Mouse (Mus musculus): ENCODE measurements around the gene Hist1h1c. TPM values are rescaled to one million over a fixed set of nuclear protein-coding genes. Genes with fewer than 3 reads are reported as not detected.

Hist1h1c gene
- total RNA-seq, 2 experiments from 2014 or later, result 299 to 383 TPM

DNA sequence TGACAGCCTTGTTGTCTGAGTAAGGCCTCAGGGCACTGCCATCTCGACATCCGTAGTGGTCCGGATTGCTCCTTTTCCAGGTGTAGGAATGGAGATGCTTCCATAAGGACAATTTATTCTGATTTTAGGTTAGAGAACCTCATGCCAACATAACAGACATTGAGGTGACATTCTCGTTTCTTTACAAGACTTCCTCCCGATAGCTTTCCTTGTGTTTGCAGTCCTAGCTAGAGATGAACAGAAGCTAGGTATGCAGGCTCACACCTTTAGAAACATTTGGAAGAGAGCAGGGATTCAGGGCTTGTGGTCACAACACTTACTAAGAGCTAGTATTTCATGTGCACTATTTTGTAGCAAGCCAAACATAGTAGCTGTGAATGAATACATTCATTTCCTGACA lies 4.6 kb downstream of the Hist1h1c start:
- DNase-seq, result no peak
- intact Hi-C loops (cut with DNase I), result loop anchor here (5.0 to 10.0 kb wide), 3 partner anchors 161 to 1918 kb away; partner anchors contain the start of genes Hist1h2af, Hist1h3g, Hist1h4d and Hist1h4h

- intact Hi-C loops (cut with DNase I), result loop anchor here (5.0 to 10.0 kb wide), 3 partner anchors 162 to 1919 kb away; partner anchors contain the start of genes Hist1h2af, Hist1h3g, Hist1h4d and Hist1h4h
- DNase-seq, result no peak
Measured at GRCm38 (mm10) chr13:23743963-23744362, 5.4 kb downstream of the Hist1h1c start.

- no peak for DNase-seq
- intact Hi-C loops (cut with DNase I), result loop anchor here (5.0 to 10.0 kb wide), 4 partner anchors 162 to 1920 kb away; partner anchors contain the start of genes Hist1h2af, Hist1h2ag, Hist1h2bj and Hist1h3g
Measured at GRCm38 (mm10) chr13:23744421-23745380, 6.1 kb downstream of the Hist1h1c start.

GRCm38 (mm10) chr13:23745381-23746161 lies 7.0 kb downstream of the Hist1h1c start, which contains the start of gene Hist1h3c:
TSS of gene Hist1h3c (minus strand) at chr13:23745602.
- peak; percentile 90 to 92 for DNase-seq
- intact Hi-C loops (cut with DNase I), result loop anchor here (5.0 to 10.0 kb wide), 3 partner anchors 211 to 1921 kb away; partner anchors contain the start of genes Hist1h2af, Hist1h2ag, Hist1h2bj and Hist1h3g

GRCm38 (mm10) chr13:23746201-23747080 lies 7.8 kb downstream of the Hist1h1c start, which contains the start of gene Hist1h2bb:
TSS of gene Hist1h2bb (plus strand) at chr13:23746734.
- intact Hi-C loops (cut with DNase I), result loop anchor here (5.0 to 10.0 kb wide), 3 partner anchors 212 to 1922 kb away; partner anchors contain the start of genes Hist1h2af, Hist1h2ag, Hist1h2bj and Hist1h3g
- DNase-seq, result peak; percentile 82

- intact Hi-C loops (cut with DNase I), result loop anchor here (5.0 to 10.0 kb wide), 3 partner anchors 212 to 1922 kb away; partner anchors contain the start of genes Hist1h2af, Hist1h2ag, Hist1h2bj and Hist1h3g
- no peak for DNase-seq
Measured at GRCm38 (mm10) chr13:23747081-23747891, 8.7 kb downstream of the Hist1h1c start.

GRCm38 (mm10) chr13:23747892-23748288 lies 9.3 kb downstream of the Hist1h1c start:
- intact Hi-C loops (cut with DNase I), result loop anchor here (5.0 to 10.0 kb wide), 3 partner anchors 213 to 1923 kb away; partner anchors contain the start of genes Hist1h2af, Hist1h2ag, Hist1h2bj and Hist1h3g
- no peak for DNase-seq

- intact Hi-C loops (cut with DNase I), result loop anchor here (5.0 to 10.0 kb wide), 4 partner anchors 215 to 1995 kb away; partner anchors contain the start of genes Hist1h2af, Hist1h2ag, Hist1h2ak and Hist1h2bj
- DNase-seq, result no peak
Measured at GRCm38 (mm10) chr13:23749563-23750121, 11.0 kb downstream of the Hist1h1c start.

DNA sequence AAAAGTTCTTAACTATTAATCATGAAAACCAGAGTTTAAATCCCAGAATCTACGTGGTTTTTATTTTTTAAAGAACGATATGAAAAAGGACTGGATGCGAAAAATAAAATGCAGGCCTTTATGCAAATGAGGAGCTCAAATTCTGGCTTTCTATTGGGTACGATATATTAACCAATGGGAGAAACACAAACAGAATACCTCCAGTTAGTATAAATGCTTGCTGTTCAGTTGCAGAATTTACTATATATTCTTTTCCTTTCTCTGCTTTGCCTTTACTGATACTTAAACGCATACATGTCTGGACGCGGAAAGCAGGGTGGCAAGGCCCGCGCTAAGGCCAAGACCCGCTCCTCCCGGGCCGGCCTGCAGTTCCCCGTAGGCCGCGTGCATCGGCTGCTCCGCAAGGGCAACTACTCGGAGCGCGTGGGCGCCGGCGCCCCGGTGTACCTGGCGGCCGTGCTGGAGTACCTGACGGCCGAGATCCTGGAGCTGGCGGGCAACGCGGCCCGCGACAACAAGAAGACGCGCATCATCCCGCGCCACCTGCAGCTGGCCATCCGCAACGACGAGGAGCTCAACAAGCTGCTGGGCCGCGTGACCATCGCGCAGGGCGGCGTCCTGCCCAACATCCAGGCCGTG lies 12.3 kb downstream of the Hist1h1c start, which contains the start of gene Hist1h2ab:
Gene Hist1h2ab (plus strand): TSS at position 288 of the 639 bp plus-strand sequence.
- peak; percentile 59 to 69 for DNase-seq
- intact Hi-C loops (cut with DNase I), result loop anchor here (10.0 kb wide), 1 partner anchor 1996 kb away; the partner anchor contains the start of genes Hist1h2ak, Hist1h2bn and Hist1h4k

GRCm38 (mm10) chr13:23751478-23751956 lies 12.9 kb downstream of the Hist1h1c start:
- intact Hi-C loops (cut with DNase I), result loop anchor here (10.0 kb wide), 1 partner anchor 1997 kb away; the partner anchor contains the start of genes Hist1h2ak, Hist1h2bn and Hist1h4k
- no peak for DNase-seq

GRCm38 (mm10) chr13:23752067-23752741 lies 13.6 kb downstream of the Hist1h1c start, which contains the start of gene Hist1h3b:
TSS of gene Hist1h3b (plus strand) at chr13:23752267.
- DNase-seq, result peak; percentile 91 to 92
- intact Hi-C loops (cut with DNase I), result loop anchor here (10.0 kb wide), 1 partner anchor 1997 kb away; the partner anchor contains the start of genes Hist1h2ak, Hist1h2bn and Hist1h4k

DNA sequence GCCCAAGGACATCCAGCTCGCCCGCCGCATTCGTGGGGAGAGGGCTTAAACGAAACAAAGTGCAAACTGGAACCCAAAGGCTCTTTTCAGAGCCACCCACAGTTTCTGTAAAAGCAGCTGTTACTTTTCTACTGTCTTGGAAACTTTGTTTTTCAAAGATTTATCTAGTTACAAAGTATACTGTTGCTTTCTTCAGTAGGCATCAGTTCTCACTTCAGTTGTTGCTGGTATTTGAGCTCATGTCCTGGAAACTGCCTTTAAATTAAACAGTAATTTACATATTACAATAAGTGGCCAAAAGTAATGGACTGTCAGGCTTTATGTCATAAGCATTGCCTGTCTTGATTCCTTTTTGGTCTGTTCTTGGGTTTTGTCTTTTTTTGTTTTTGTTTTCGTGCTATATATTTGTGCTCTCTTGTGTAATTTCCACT lies 14.1 kb downstream of the Hist1h1c start:
- intact Hi-C loops (cut with DNase I), result loop anchor here (10.0 kb wide), 1 partner anchor 1998 kb away; the partner anchor contains the start of genes Hist1h2ak, Hist1h2bn and Hist1h4k
- DNase-seq, result no peak

DNA sequence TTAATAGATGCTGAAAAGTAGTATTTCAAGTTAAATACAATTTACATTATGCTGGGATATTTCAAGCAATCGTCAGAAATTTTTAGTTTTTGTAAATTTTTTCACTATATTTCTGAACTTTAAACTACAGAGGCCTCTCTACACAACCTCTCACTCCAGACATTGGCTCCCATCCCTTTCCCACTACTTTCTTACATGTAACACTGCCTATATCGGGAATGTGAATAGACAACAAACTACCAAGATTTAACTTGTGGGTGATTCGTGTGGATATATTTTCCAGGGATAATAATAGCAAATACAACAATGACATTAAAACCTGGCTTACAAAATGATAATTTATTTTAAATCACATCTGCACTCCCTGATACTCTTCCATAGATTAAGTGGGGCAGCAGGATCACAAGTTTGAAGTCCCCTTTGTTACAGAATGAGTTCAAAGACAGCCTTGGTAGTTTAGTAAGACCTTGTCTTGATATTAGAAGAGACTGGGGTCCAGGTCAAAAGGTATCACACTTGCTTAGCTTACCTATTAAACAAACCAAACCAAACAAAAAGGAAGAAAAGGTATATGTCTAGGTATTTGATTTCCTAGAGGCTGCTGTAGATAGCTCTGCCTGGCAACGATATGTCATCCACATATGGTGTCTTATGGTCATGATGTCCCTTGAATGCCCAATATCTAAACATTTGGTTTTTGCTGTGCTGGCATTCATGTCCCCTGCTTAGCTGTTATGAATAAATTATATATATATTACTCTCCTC lies 14.9 kb downstream of the Hist1h1c start:
- no peak for DNase-seq
- intact Hi-C loops (cut with DNase I), result loop anchor here (10.0 kb wide), 1 partner anchor 1999 kb away; the partner anchor contains the start of genes Hist1h2ak, Hist1h2bn and Hist1h4k

- DNase-seq, result no peak
- intact Hi-C loops (cut with DNase I), result loop anchor here (5.0 to 10.0 kb wide), 2 partner anchors 1718 to 2000 kb away; partner anchors contain the start of genes Hist1h2ah, Hist1h2ak, Hist1h2bk and Hist1h2bn
Measured at GRCm38 (mm10) chr13:23755000-23755399, 16.4 kb downstream of the Hist1h1c start.

DNA sequence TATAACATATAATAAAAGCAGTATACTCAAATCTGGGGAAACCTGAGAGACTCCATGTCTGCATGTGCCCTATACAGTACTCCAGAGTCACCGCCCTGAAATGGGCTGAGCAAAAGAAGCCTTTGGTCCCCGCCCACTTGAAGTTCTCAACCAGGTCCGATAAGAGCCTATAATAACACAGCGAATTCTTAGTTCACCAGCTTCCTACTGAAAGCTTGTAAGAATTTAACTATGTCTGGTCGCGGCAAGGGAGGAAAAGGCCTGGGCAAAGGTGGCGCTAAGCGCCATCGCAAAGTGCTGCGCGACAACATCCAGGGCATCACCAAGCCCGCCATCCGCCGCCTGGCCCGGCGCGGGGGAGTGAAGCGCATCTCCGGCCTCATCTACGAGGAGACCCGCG lies 18.2 kb downstream of the Hist1h1c start, which contains the start of gene Hist1h4b:
Gene Hist1h4b (plus strand): TSS at position 224 of the 400 bp plus-strand sequence.
- DNase-seq, result peak; percentile 88 to 89
- intact Hi-C loops (cut with DNase I), result loop anchor here (5.0 to 10.0 kb wide), 2 partner anchors 1719 to 2002 kb away; partner anchors contain the start of genes Hist1h2ah, Hist1h2ak, Hist1h2bk and Hist1h2bn

Measured in heart, postnatal 10 days (tissue).